Mouse (Mus musculus) liver, embryonic 16.5 days (tissue): ENCODE measurements around the gene Mroh2b. TPM values are rescaled to one million over a fixed set of nuclear protein-coding genes. Genes with fewer than 3 reads are reported as not detected.

Experiments used
- ATAC-seq: fragments of 200-750 bp; cut with Nextera tagmentation; 2 replicates; pipeline ENCODE4 v1.8.0; 2017; ENCODE audit warnings: low read depth, mild to moderate bottlenecking, moderate number of reproducible peaks, moderate library complexity
- H3K27ac ChIP-seq: fragments of 300-500 bp; sonication (generic); 2 replicates; pipeline ENCODE4 v1.5.1; 2014; ENCODE audit warnings: mild to moderate bottlenecking, low read length
- H3K27me3 ChIP-seq: fragments of 300-500 bp; sonication (generic); 2 replicates; pipeline ENCODE4 v1.6.1; 2014; ENCODE audit warnings: low read depth, low read length, mixed read lengths; ENCODE audit not compliant: control insufficient read depth, insufficient read depth
- H3K36me3 ChIP-seq: fragments of 300-500 bp; sonication (generic); 2 replicates; pipeline ENCODE4 v1.6.1; 2014; ENCODE audit warnings: mild to moderate bottlenecking; ENCODE audit not compliant: control insufficient read depth, insufficient read depth
- H3K4me1 ChIP-seq: fragments of 300-500 bp; sonication (generic); 2 replicates; pipeline ENCODE4 v1.6.1; 2014; ENCODE audit warnings: low read depth, low read length, mixed read lengths; ENCODE audit not compliant: control insufficient read depth
- H3K4me2 ChIP-seq: fragments of 300-500 bp; sonication (generic); 2 replicates; pipeline ENCODE4 v1.6.1; 2014; ENCODE audit warnings: low read depth, low read length, mixed read lengths
- H3K4me3 ChIP-seq: fragments of 300-500 bp; sonication (generic); 2 replicates; pipeline ENCODE4 v1.5.1; 2014; ENCODE audit warnings: low read depth, mild to moderate bottlenecking, low read length
- H3K9ac ChIP-seq: fragments of 300-500 bp; sonication (generic); 2 replicates; pipeline ENCODE4 v1.6.1; 2014; ENCODE audit warnings: low read depth, low read length
- H3K9me3 ChIP-seq: fragments of 300-500 bp; sonication (generic); replicated peaks from 2 replicates; pipeline ENCODE4 v1.6.1; 2016; ENCODE audit warnings: low read length; ENCODE audit not compliant: control insufficient read depth
- WGBS: fragments of 180-500 bp; shearing (Covaris S2); extraction: QIAGEN DNeasy Blood & Tissue Kit; methylation state at CpG from one replicate; pipeline ENCODE4 v1.1.7; 2014; ENCODE audit not compliant: insufficient replicate concordance; 5-methylcytosine and 5-hydroxymethylcytosine counted together
- polyA plus RNA-seq: library from polyadenylated mRNA; unstranded; fragments of >200 nt; fragmentation: Nextera tagmentation; extraction: Ambion mirVana; gene quantifications from 2 replicates; pipeline ENCODE4 v1.2.1, GENCODE M21; 2015

The Mroh2b gene
- not detected in 2 replicates for polyA plus RNA-seq

DNA sequence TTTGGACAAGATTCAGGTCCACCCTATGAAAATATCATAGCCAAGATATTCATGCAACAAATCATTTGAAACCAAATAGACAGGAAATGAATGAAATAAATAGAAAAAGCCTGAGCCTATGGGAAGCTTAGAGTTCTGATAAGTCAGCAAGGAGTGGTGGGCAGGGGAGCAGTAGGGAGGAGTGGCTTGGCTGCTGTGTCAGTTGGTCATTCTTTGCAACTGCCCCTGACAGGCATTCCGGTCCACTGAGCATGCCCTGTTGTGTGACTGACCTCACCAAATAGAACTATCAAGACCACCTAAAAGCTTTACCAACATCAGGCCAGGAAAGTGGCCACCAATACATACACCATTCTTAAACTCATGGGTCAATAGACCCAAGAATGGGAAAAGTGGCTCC lies at the start of gene Mroh2b:
Gene Mroh2b (plus strand): TSS at position 301 of the 400 bp plus-strand sequence.
- Histone ChIP-seq H3K36me3 (no peaks in the 10 kb centered on the region), H3K9me3 (no peaks in the 10 kb centered on the region), H3K9ac (no peak within 1 kb of the TSS), H3K27me3 (no peaks in the 10 kb centered on the region), H3K4me1 (no peaks in the 10 kb centered on the region), H3K4me3 (no peak within 1 kb of the TSS), H3K4me2 (no peak within 1 kb of the TSS), H3K27ac (no peak within 1 kb of the TSS)
- WGBS = 82% methylated on average over 1 of the region's 1 CpGs
- ATAC-seq = no peak

GRCm38 (mm10) chr15:4850015-4850414 lies 48.5 kb upstream of the Mroh2b start:
- no peak overlapping the region for H3K9ac ChIP-seq
- H3K4me1 ChIP-seq = no peaks in the 10 kb centered on the region
- no peaks in the 10 kb centered on the region for H3K36me3 ChIP-seq
- no peak overlapping the region for H3K4me2 ChIP-seq
- H3K4me3 ChIP-seq = no peak overlapping the region
- ATAC-seq = no peak
- H3K9me3 ChIP-seq = no peaks in the 10 kb centered on the region
- WGBS = 74% methylated on average over 1 of the region's 1 CpGs
- no peaks in the 10 kb centered on the region for H3K27me3 ChIP-seq
- H3K27ac ChIP-seq = no peak overlapping the region

- 48% methylated on average over 3 of the region's 3 CpGs for WGBS
Observed at GRCm38 (mm10) chr15:4894962-4895361, 3.6 kb upstream of the Mroh2b start.

DNA sequence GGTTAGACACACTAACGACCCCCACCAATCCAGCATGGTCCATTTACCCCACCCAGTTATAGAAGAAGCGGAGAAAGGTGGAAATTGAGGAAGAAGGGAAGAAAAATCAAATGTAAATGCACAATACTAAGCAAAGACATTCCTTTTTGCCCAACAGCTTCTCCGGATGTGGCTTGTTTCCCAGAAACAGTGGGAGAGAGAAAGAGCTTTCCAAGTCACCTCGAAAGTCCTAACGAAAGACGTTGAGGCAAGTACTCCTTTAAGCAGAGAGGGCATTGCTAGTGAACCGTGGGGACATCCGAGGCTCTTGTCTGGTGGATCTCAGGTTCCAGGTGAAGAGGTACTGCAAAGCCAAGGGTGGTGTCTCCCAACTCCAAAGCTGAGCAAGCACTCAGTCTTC lies 36.2 kb downstream of the Mroh2b start:
- H3K36me3 ChIP-seq = no peaks in the 10 kb centered on the region
- no peak overlapping the region for H3K4me2 ChIP-seq
- H3K27ac ChIP-seq = no peak overlapping the region
- no peaks in the 10 kb centered on the region for H3K27me3 ChIP-seq
- H3K4me1 ChIP-seq = no peaks in the 10 kb centered on the region
- ATAC-seq = no peak
- H3K4me3 ChIP-seq = no peak overlapping the region
- no peaks in the 10 kb centered on the region for H3K9me3 ChIP-seq
- no peak overlapping the region for H3K9ac ChIP-seq
- WGBS = 69% methylated on average over 8 of the region's 8 CpGs

More at GRCm38 (mm10) chr15:4894962-4895361, 3.6 kb upstream of the Mroh2b start:
- no peak overlapping the region for H3K4me3 ChIP-seq
- H3K9me3 ChIP-seq = no peaks in the 10 kb centered on the region
- no peak overlapping the region for H3K27ac ChIP-seq
- no peaks in the 10 kb centered on the region for H3K36me3 ChIP-seq
- no peak overlapping the region for H3K4me2 ChIP-seq
- H3K9ac ChIP-seq = no peak overlapping the region
- H3K27me3 ChIP-seq = no peaks in the 10 kb centered on the region
- H3K4me1 ChIP-seq = no peaks in the 10 kb centered on the region
- ATAC-seq = no peak

DNA sequence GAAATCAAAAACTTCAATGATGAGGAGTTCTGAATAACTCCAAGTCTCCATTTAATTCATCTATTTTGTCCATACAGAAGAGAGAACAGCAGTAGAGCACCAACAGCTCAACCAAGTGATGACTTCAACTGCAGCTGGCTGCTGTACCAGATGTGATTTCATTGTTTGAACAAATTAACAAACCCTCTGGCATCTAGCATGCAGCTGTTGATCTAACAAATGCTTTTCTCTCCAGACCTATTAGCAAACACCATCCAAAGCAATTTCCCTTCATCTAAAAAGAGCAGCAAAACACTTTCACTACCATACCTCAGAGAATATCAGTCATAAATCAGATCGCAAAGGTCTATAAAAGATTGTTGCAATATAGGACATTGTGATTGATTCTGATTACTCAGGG lies 74.8 kb downstream of the Mroh2b start:
- no peak for ATAC-seq
- WGBS = 67% methylated on average over 1 of the region's 1 CpGs
- Histone ChIP-seq H3K9ac (no peak overlapping the region), H3K4me1 (no peaks in the 10 kb centered on the region), H3K4me2 (no peak overlapping the region), H3K4me3 (no peak overlapping the region), H3K36me3 (no peaks in the 10 kb centered on the region), H3K27me3 (no peaks in the 10 kb centered on the region), H3K9me3 (no peaks in the 10 kb centered on the region), H3K27ac (no peak overlapping the region)

DNA sequence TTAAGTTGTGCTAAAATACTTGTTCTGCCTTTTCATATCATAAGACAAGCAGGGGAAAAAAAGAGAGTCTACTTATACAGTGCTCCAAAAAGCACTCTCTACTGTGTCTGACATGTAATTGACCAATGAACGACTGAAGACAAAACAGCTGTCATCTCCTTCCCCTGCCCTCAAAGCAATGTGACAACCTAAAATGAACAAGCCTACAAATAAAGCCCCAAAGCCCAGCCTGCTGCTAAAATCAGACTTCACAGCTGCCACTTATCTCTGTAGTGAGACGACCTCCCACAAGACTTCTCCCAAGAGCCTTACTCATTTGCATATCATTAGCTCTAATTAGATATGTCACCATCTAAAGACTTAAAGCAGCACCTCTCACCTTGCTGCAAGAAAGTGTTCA lies 104.4 kb downstream of the Mroh2b start:
- Histone ChIP-seq H3K4me1 (no peaks in the 10 kb centered on the region), H3K36me3 (no peaks in the 10 kb centered on the region), H3K9ac (no peak overlapping the region), H3K27ac (no peak overlapping the region), H3K4me3 (no peak overlapping the region), H3K4me2 (no peak overlapping the region), H3K9me3 (no peaks in the 10 kb centered on the region), H3K27me3 (no peaks in the 10 kb centered on the region)
- ATAC-seq = no peak
- WGBS = 34% methylated on average over 2 of the region's 2 CpGs

DNA sequence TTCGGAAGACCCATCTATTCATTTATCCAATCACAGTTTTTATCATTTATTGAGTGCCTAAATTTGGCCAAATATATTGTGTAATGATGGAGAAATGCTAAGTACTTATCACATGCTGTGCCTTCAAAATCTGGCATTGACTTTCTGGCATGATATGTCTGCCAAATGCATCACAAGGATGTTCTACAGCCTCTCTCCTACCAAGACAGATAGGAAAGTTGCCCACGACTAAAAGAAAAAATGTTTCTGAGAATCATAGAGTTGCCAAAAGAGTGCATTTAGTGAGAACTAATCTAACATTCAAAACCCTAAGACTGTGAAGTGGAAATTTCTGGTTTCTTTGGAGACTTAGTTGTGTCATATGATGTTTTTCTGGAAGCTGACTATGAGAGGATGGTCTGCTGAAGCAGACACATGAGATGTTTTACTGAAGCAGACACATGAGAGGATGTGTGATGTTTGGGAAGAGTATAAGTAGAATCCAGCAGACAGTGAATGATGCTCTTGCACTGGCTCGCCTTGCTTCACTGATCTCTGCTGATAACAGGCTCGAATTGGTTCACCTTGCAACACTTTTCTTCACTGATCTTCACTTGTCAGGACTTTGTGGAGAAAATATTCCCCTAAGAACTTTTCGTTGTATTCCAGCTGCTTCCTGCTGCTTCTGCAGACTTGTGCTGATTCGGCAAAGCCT lies 105.1 kb downstream of the Mroh2b start:
- no peak overlapping the region for H3K4me2 ChIP-seq
- H3K4me1 ChIP-seq = no peaks in the 10 kb centered on the region
- no peak overlapping the region for H3K9ac ChIP-seq
- H3K27me3 ChIP-seq = no peaks in the 10 kb centered on the region
- H3K4me3 ChIP-seq = no peak overlapping the region
- ATAC-seq = no peak
- H3K36me3 ChIP-seq = no peaks in the 10 kb centered on the region
- no peaks in the 10 kb centered on the region for H3K9me3 ChIP-seq
- 44% methylated on average over 6 of the region's 6 CpGs for WGBS
- H3K27ac ChIP-seq = no peak overlapping the region

DNA sequence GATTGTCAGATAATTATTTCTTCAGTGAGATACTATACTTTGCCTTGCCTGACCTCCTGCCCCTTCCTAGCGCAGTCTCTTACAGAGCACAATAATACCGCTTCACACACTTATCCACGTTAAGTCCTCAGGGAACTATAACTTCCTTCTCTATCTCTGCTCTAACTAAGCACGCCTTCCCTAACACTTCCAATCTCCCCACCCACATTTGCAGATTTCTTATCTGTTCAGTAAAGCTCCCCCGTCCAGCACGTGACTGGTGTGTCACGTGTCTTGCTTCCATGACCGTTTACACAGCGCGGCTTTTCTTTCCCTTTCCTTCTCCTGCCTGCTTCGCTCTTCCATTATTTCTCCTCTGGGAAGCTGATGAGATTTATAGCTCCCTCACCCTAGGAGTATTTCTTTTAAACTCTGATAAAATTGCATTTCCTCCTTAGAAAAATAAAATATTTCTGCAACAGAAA lies 111.1 kb downstream of the Mroh2b start:
- ATAC-seq = no peak

More for the DNA sequence above, 111.1 kb downstream of the Mroh2b start:
- Histone ChIP-seq H3K27me3 (no peaks in the 10 kb centered on the region), H3K36me3 (no peaks in the 10 kb centered on the region), H3K4me1 (no peaks in the 10 kb centered on the region), H3K4me3 (no peak overlapping the region), H3K27ac (no peak overlapping the region), H3K9me3 (no peaks in the 10 kb centered on the region), H3K9ac (no peak overlapping the region), H3K4me2 (no peak overlapping the region)
- WGBS = 60% methylated on average over 11 of the region's 11 CpGs
